Mouse (Mus musculus) CH12.LX (cell line): Measurements from ENCODE around the gene Cntrl.

ENCODE experiments used
- CTCF ChIP-seq, 2 experiments: IDR thresholded peaks in 1 of 2; conservative IDR thresholded peaks in 1 of 2; 2 replicates each; pipeline ENCODE4 v1.5.1; 2011 to 2012; ENCODE audit warnings: low read depth in 2 of 2, low read length in 2 of 2, improper control_type of control experiment in 1 of 2, inconsistent platforms in 1 of 2, mild to moderate bottlenecking in 1 of 2, moderate library complexity in 1 of 2
- POLR2AphosphoS2 ChIP-seq: IDR thresholded peaks from 2 replicates; pipeline ENCODE4 v1.6.1; 2011; ENCODE audit warnings: low read depth, low read length, improper control_type of control experiment

GRCm38 (mm10) chr2:35104843-35105242 is 4.4 kb upstream of the Cntrl start:
- TF ChIP-seq POLR2AphosphoS2 (no peak), CTCF (conservative IDR thresholded peaks at IDR 0.05 in 1 of 2, IDR thresholded peaks at IDR 0.05 in 1 of 2; ENCODE audit: low read depth in 2 of 2, low read length in 2 of 2) (no peak)
